Mouse (Mus musculus) embryonic fibroblast, embryonic 13.5 days (primary cell): Measurements from ENCODE around the gene Sufu. TPM values are rescaled to one million over a fixed set of nuclear protein-coding genes. Genes with fewer than 3 reads are reported as not detected.

Experiments used
- H3K27ac ChIP-seq: 2 replicates; pipeline ENCODE4 v1.5.1; 2012; ENCODE audit warnings: low read length, control low read depth, inconsistent platforms; ENCODE audit not compliant: insufficient read depth
- H3K4me1 ChIP-seq: 2 replicates; pipeline ENCODE4 v1.6.1; 2011; ENCODE audit warnings: low read length; ENCODE audit not compliant: control insufficient read depth, insufficient read depth
- H3K4me3 ChIP-seq: 2 replicates; pipeline ENCODE4 v1.5.1; 2011; ENCODE audit warnings: mild to moderate bottlenecking, control low read depth, low read length; ENCODE audit not compliant: insufficient read depth
- CTCF ChIP-seq: IDR thresholded peaks from 2 replicates; pipeline ENCODE4 v1.5.1; 2011; ENCODE audit warnings: mild to moderate bottlenecking, control low read depth, low read length, moderate library complexity, borderline replicate concordance; ENCODE audit not compliant: insufficient read depth
- POLR2A ChIP-seq: IDR thresholded peaks from 2 replicates; pipeline ENCODE4 v1.6.1; 2011; ENCODE audit warnings: low read depth, mild to moderate bottlenecking, control low read depth, low read length, moderate library complexity
- polyA plus RNA-seq: library from polyadenylated mRNA; stranded (reverse); fragments of >200 nt; gene quantifications from 2 replicates; pipeline ENCODE4 v1.2.4, GENCODE M21; 2011; ENCODE audit warnings: low read depth; ENCODE audit not compliant: missing spikeins, insufficient read length

Sufu gene
- polyA plus RNA-seq, 1 experiment: 22.0 TPM

- Histone ChIP-seq H3K4me3 (no peak overlapping the region), H3K4me1 (peaks cover 22% of the 10 kb centered on the region), H3K27ac (no peak overlapping the region)
- TF ChIP-seq POLR2A (no peak), CTCF (no peak)
Measured at GRCm38 (mm10) chr19:46507181-46507581, 110.5 kb downstream of the Sufu start.

- Histone ChIP-seq H3K4me1 (peaks cover 22% of the 10 kb centered on the region), H3K4me3 (no peak overlapping the region), H3K27ac (no peak overlapping the region)
- TF ChIP-seq POLR2A: no peak
- TF ChIP-seq CTCF: no peak
Measured at GRCm38 (mm10) chr19:46507806-46508205, 111.1 kb downstream of the Sufu start.

- TF ChIP-seq POLR2A (no peak), CTCF (no peak)
- Histone ChIP-seq H3K4me3 (no peak overlapping the region), H3K4me1 (peaks cover 22% of the 10 kb centered on the region), H3K27ac (no peak overlapping the region; the same call in 1 of the 2 replicates)
Measured at GRCm38 (mm10) chr19:46508738-46509137, 112.0 kb downstream of the Sufu start.

- Histone ChIP-seq H3K27ac (no peak overlapping the region; the same call in 1 of the 2 replicates), H3K4me3 (no peak overlapping the region), H3K4me1 (peaks cover 22% of the 10 kb centered on the region)
- TF ChIP-seq CTCF (no peak), POLR2A (no peak)
Measured at GRCm38 (mm10) chr19:46509202-46509601, 112.5 kb downstream of the Sufu start.

- no peak for TF ChIP-seq POLR2A
- TF ChIP-seq CTCF: no peak
- peaks cover 22% of the 10 kb centered on the region for H3K4me1 ChIP-seq
- no peak overlapping the region for H3K27ac ChIP-seq
- no peak overlapping the region for H3K4me3 ChIP-seq
Measured at GRCm38 (mm10) chr19:46509736-46510135, 113.0 kb downstream of the Sufu start.

DNA sequence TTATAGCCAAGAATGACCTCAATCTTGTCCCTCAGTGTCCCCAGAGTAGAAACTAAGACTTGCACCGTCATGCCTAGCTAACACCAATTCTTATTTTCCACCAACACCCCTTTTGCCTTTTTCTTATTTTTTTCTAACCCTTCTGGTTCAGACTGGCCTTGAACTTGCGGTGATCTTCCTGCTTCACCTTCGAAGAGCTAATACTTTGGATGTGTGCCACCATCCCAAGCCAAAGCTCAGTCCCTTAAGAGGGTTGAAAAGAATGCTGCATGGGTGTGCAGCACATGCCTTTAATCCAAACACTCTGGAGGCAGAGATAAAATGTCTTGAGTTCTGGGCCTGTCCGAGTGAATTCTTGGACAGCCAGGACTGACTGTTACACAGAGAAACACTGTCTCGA lies 113.7 kb downstream of the Sufu start:
- H3K4me1 ChIP-seq: peaks cover 20% of the 10 kb centered on the region
- no peak overlapping the region for H3K4me3 ChIP-seq
- TF ChIP-seq CTCF (no peak), POLR2A (no peak)
- no peak overlapping the region for H3K27ac ChIP-seq

DNA sequence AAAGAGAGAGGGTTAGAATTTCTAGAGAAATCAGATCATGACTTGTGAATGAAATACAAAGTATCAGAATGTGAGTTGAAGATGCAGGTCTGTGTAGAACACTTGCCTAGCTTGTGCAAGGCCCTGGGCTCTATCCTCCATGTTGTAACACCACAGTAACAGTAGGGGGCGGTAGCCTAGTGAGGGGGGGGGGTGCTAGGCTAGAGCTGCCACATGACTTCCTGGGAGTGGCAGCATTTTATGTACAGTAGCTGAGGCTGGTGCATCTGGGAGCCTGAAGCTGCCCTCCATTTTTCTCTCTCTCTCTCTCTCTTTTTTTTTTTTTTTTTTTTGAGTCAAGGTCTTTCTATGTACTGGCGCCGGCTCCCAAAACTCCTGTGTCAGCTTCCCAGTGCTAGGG lies 114.1 kb downstream of the Sufu start:
- Histone ChIP-seq H3K4me1 (peaks cover 18% of the 10 kb centered on the region), H3K4me3 (no peak overlapping the region), H3K27ac (no peak overlapping the region)
- TF ChIP-seq CTCF (0 out of 2 replicates have a peak, but pooled peaks have one; percentile 15), POLR2A (no peak)

GRCm38 (mm10) chr19:46511263-46511662 lies 114.6 kb downstream of the Sufu start:
- TF ChIP-seq POLR2A (no peak), CTCF (no peak)
- no peak overlapping the region for H3K27ac ChIP-seq
- H3K4me1 ChIP-seq: peaks cover 18% of the 10 kb centered on the region
- H3K4me3 ChIP-seq: no peak overlapping the region

GRCm38 (mm10) chr19:46514387-46514786 lies 117.7 kb downstream of the Sufu start:
- H3K4me1 ChIP-seq: 0 out of 2 replicates have a peak, but pooled peaks cover under 1% of the 10 kb centered on the region
- H3K4me3 ChIP-seq: no peak overlapping the region
- TF ChIP-seq CTCF (no peak), POLR2A (no peak)
- no peak overlapping the region for H3K27ac ChIP-seq

- no peaks in the 10 kb centered on the region for H3K4me1 ChIP-seq
- TF ChIP-seq CTCF (no peak), POLR2A (no peak)
- no peak overlapping the region for H3K27ac ChIP-seq
- H3K4me3 ChIP-seq: no peak overlapping the region
Measured at GRCm38 (mm10) chr19:46515287-46515821, 118.7 kb downstream of the Sufu start.
